Mouse (Mus musculus) liver, postnatal 0 days (tissue): ENCODE measurements around the gene Tas2r137. TPM values are rescaled to one million over a fixed set of nuclear protein-coding genes. Genes with fewer than 3 reads are reported as not detected.

ENCODE experiments used
- ATAC-seq: fragments of 200-750 bp; cut with Nextera tagmentation; 2 replicates; pipeline ENCODE4 v1.8.0; 2017; ENCODE audit warnings: mild to moderate bottlenecking, moderate library complexity
- DNase-seq: peaks from one replicate; pipeline ENCODE4 v3.0.0-alpha.2; 2016
- H3K27ac ChIP-seq: fragments of 300-500 bp; sonication (generic); 2 replicates; pipeline ENCODE4 v1.5.1; 2014; ENCODE audit warnings: antibody characterized with exemption, moderate library complexity, mild to moderate bottlenecking, low read depth
- H3K27me3 ChIP-seq: fragments of 300-500 bp; sonication (generic); 2 replicates; pipeline ENCODE4 v1.6.1; 2014; ENCODE audit warnings: low read length, control low read depth, mixed read lengths; ENCODE audit not compliant: insufficient read depth
- H3K36me3 ChIP-seq: fragments of 300-500 bp; sonication (generic); replicated peaks from 2 replicates; pipeline ENCODE4 v1.6.1; 2014; ENCODE audit warnings: mild to moderate bottlenecking, control low read depth, low read length, moderate library complexity, mixed read lengths; ENCODE audit not compliant: insufficient read depth
- H3K4me1 ChIP-seq: fragments of 300-500 bp; sonication (generic); 2 replicates; pipeline ENCODE4 v1.6.1; 2014; ENCODE audit warnings: antibody characterized with exemption, mild to moderate bottlenecking, control low read depth; ENCODE audit not compliant: insufficient read depth
- H3K4me2 ChIP-seq: fragments of 300-500 bp; sonication (generic); 2 replicates; pipeline ENCODE4 v1.6.1; 2014; ENCODE audit warnings: low read depth, mild to moderate bottlenecking, low read length, moderate library complexity, mixed read lengths
- H3K4me3 ChIP-seq: fragments of 300-500 bp; sonication (generic); 2 replicates; pipeline ENCODE4 v1.5.1; 2014; ENCODE audit warnings: low read depth, low read length
- H3K9ac ChIP-seq: fragments of 300-500 bp; sonication (generic); replicated peaks from 2 replicates; pipeline ENCODE4 v1.6.1; 2014; ENCODE audit warnings: mild to moderate bottlenecking, moderate library complexity
- H3K9me3 ChIP-seq: fragments of 300-500 bp; sonication (generic); 2 replicates; pipeline ENCODE4 v1.6.1; 2016; ENCODE audit warnings: mild to moderate bottlenecking, control low read depth, low read length, mixed read lengths
- CTCF ChIP-seq: sonication (generic); IDR thresholded peaks from 2 replicates; pipeline ENCODE4 v1.5.1; 2016; ENCODE audit warnings: antibody characterized with exemption, low read depth
- EP300 ChIP-seq: IDR thresholded peaks from 2 replicates; pipeline ENCODE4 v1.6.1; 2016; ENCODE audit warnings: antibody characterized with exemption, low read depth, mild to moderate bottlenecking
- WGBS: fragments of 180-500 bp; shearing (Covaris S2); extraction: QIAGEN DNeasy Blood & Tissue Kit; methylation state at CpG from one replicate; pipeline ENCODE4 v1.1.7; 2014; ENCODE audit not compliant: insufficient replicate concordance; 5-methylcytosine and 5-hydroxymethylcytosine counted together
- polyA plus RNA-seq: library from polyadenylated mRNA; unstranded; fragments of >200 nt; fragmentation: Nextera tagmentation; extraction: Ambion mirVana; gene quantifications from 2 replicates; pipeline ENCODE4 v1.2.1, GENCODE M21; 2015

The Tas2r137 gene
- polyA plus RNA-seq, 1 experiment from 2014 or later: not detected

GRCm38 (mm10) chr6:40493229-40493628 is 2.2 kb downstream of the Tas2r137 start, which contains the start of gene Tas2r108:
Gene Tas2r108, plus strand, starts transcription at chr6:40493529.
- no peak for TF ChIP-seq EP300
- TF ChIP-seq CTCF: no peak
- ATAC-seq (no peak), DNase-seq (no peak)
- H3K4me3 ChIP-seq: no peak within 1 kb of the TSS
- 77% methylated on average over 3 of the region's 3 CpGs for WGBS
- no peaks in the 10 kb centered on the region for H3K9me3 ChIP-seq
- no peak within 1 kb of the TSS for H3K27ac ChIP-seq
- no peak within 1 kb of the TSS for H3K9ac ChIP-seq
- H3K4me1 ChIP-seq: no peaks in the 10 kb centered on the region
- H3K36me3 ChIP-seq: no peaks in the 10 kb centered on the region
- H3K4me2 ChIP-seq: no peak within 1 kb of the TSS
- H3K27me3 ChIP-seq: no peaks in the 10 kb centered on the region

- H3K4me3 ChIP-seq: no peak within 1 kb of the TSS
- ATAC-seq (no peak), DNase-seq (no peak)
- WGBS: 76% methylated on average over 1 of the region's 1 CpGs
- H3K9me3 ChIP-seq: no peaks in the 10 kb centered on the region
- H3K9ac ChIP-seq: no peak within 1 kb of the TSS
- H3K36me3 ChIP-seq: no peaks in the 10 kb centered on the region
- no peak within 1 kb of the TSS for H3K4me2 ChIP-seq
- no peaks in the 10 kb centered on the region for H3K4me1 ChIP-seq
- no peaks in the 10 kb centered on the region for H3K27me3 ChIP-seq
- no peak for TF ChIP-seq CTCF
- no peak for TF ChIP-seq EP300
- no peak within 1 kb of the TSS for H3K27ac ChIP-seq
These were observed 28.4 kb downstream of the Tas2r137 start, which contains the start of gene Prss37 for GRCm38 (mm10) chr6:40519408-40519807. Gene Prss37, minus strand, starts transcription at chr6:40519508.

Other genes starting within 250 kb of the Tas2r137 start
- 8.1 and 9.6 TPM in 2 replicates for gene Agk, start 166.1 kb upstream of the Tas2r137 start, polyA plus RNA-seq
- gene E330009J07Rik, start 55.1 kb upstream of the Tas2r137 start, polyA plus RNA-seq: 2.4 and 5.0 TPM in 2 replicates
- not detected in 2 replicates for gene Wee2, start 52.1 kb upstream of the Tas2r137 start, polyA plus RNA-seq
- 62.5 and 65.1 TPM in 2 replicates for gene Ssbp1, start 19.9 kb upstream of the Tas2r137 start, polyA plus RNA-seq
- not detected in 2 replicates for gene Tas2r108, start 2.3 kb downstream of the Tas2r137 start, polyA plus RNA-seq
- gene Prss37, start 28.3 kb downstream of the Tas2r137 start, polyA plus RNA-seq: not detected in 2 replicates
- not detected in 2 replicates for gene Olfr461, start 63.8 kb downstream of the Tas2r137 start, polyA plus RNA-seq
- not detected in 2 replicates for gene Olfr460, start 78.3 kb downstream of the Tas2r137 start, polyA plus RNA-seq
- 9.7 and 12.0 TPM in 2 replicates for gene Clec5a, start 94.6 kb downstream of the Tas2r137 start, polyA plus RNA-seq
- not detected in 2 replicates for gene Tas2r138, start 122.1 kb downstream of the Tas2r137 start, polyA plus RNA-seq
- gene Mgam, start 137.6 kb downstream of the Tas2r137 start, polyA plus RNA-seq: 2.4 and 3.1 TPM in 2 replicates